Mouse (Mus musculus) erythroblast, embryonic 14.5 days (primary cell): ENCODE measurements around the gene Itprid1. TPM values are rescaled to one million over a fixed set of nuclear protein-coding genes. Genes with fewer than 3 reads are reported as not detected.

Source experiments
- H3K27me3 ChIP-seq: 2 replicates; pipeline ENCODE4 v1.6.1; 2012; ENCODE audit warnings: inconsistent platforms; ENCODE audit not compliant: control insufficient read depth
- H3K36me3 ChIP-seq: 2 replicates; pipeline ENCODE4 v1.6.1; 2012; ENCODE audit warnings: mild to moderate bottlenecking, inconsistent platforms; ENCODE audit not compliant: control insufficient read depth
- H3K4me1 ChIP-seq: 2 replicates; pipeline ENCODE4 v1.6.1; 2012; ENCODE audit warnings: inconsistent platforms; ENCODE audit not compliant: control insufficient read depth
- H3K4me3 ChIP-seq: replicated peaks from 2 replicates; pipeline ENCODE3; 2012; ENCODE audit warnings: moderate library complexity, mild to moderate bottlenecking, inconsistent platforms
- H3K9me3 ChIP-seq: 2 replicates; pipeline ENCODE4 v1.6.1; 2012; ENCODE audit warnings: low read length, inconsistent platforms, mixed read lengths; ENCODE audit not compliant: control insufficient read depth
- GATA1 ChIP-seq: IDR thresholded peaks from 2 replicates; pipeline ENCODE4 v1.6.1; 2012; ENCODE audit warnings: low read length, inconsistent platforms, mixed read lengths
- TAL1 ChIP-seq: IDR thresholded peaks from 3 replicates; pipeline ENCODE4 v1.6.1; 2012; ENCODE audit warnings: low read length, inconsistent platforms, mixed read lengths
- polyA plus RNA-seq: library from polyadenylated mRNA; stranded (reverse); fragments of >175 nt; gene quantifications from 2 replicates; pipeline ENCODE4 v1.2.3, GENCODE M21; 2012

Itprid1 gene
- polyA plus RNA-seq = not detected in 2 replicates

DNA sequence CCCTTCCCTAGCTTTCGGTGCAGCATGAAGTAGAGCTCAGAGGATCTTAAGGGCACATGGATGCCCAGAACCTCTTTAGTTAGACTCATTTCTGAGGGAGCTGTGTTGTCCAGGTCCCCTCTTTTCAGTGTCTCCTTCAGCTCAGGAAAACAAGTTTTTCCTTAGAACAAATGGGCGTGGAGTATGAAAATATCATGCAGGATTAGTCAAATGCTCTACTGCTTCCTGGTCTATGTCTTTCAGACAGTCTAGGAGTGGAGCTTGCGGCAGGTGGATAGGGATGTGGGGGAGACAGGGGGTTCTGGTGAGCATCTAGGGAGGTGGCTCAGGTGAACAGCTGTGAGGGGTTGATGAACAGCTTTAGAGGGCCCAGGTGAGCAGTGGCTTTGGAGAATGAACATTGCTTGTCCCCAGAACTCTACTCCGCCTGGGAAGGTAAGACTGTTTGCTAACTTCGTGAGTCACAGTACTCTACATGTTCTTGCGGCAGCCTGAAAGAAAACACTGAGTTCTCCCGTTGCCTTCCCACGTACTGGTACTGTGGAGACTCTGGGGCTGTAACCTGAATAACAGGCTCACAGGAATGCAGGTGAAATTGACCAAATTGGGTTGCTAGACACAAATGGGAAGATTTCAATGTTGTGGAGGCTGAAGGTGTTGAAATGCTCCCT is at the start of gene Itprid1:
TSS of gene Itprid1 (plus strand) at position 246 of the 671 bp plus-strand sequence.
- Histone ChIP-seq H3K27me3 (no peaks in the 10 kb centered on the region), H3K9me3 (no peaks in the 10 kb centered on the region), H3K4me1 (no peaks in the 10 kb centered on the region), H3K36me3 (no peaks in the 10 kb centered on the region), H3K4me3 (no peak within 1 kb of the TSS)
- TF ChIP-seq TAL1 = no peak
- no peak for TF ChIP-seq GATA1

DNA sequence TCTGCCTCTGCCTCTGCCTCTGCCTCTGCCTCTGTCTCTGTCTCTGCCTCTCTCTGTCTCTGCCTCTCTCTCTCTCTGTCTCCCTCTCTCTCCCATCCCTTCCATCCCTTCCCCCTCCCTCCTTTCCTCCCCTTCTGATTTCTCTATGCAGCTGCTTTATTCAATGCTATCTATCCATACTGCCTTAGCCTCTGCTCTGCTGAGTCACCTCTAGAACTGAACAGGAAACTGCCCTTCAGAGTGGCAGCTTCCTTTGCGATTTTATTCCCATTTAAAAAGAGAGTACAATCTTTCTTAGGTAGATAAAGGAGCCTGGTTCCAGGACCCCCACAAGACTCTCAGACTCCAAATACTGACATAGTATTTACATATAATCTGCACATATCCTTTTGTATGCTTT is 47.1 kb upstream of the Itprid1 start:
- Histone ChIP-seq H3K4me3 (no peak overlapping the region), H3K4me1 (no peaks in the 10 kb centered on the region), H3K9me3 (no peaks in the 10 kb centered on the region), H3K27me3 (no peaks in the 10 kb centered on the region), H3K36me3 (no peaks in the 10 kb centered on the region)
- TF ChIP-seq GATA1 (no peak), TAL1 (no peak)

DNA sequence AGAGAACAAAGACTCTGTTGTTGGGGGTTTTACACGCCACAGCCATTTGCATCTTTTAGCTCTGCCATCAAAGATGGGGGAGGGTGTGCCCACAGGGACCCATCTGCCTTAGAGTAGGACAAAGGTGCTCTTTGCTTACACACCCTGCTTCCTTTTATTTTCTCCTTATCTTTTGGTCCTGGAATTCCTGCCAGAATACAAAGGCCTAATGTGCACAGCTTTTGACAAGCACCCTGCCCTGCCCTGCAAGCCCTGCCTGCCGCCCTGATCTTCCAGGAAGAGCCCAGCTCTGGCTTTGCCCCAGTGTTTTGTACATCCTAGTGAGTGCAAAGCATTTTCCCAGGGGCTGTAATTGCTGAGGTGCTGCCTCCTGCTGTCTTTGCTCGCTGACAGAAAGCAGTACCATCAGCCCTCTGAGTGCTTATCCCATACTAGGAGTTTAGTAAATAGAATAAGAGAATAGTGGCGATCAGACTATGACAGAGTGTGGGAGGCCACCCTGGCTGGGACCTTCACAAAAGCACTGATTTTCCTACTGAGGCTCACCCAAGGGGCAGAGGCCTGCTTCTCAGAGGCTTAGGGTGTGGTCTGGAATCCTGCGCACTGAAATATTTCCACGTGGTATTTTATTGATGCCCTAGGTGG is 44.7 kb upstream of the Itprid1 start:
- no peaks in the 10 kb centered on the region for H3K27me3 ChIP-seq
- H3K36me3 ChIP-seq = no peaks in the 10 kb centered on the region
- H3K4me3 ChIP-seq = no peak overlapping the region
- H3K4me1 ChIP-seq = no peaks in the 10 kb centered on the region
- no peak for TF ChIP-seq GATA1
- no peak for TF ChIP-seq TAL1
- no peaks in the 10 kb centered on the region for H3K9me3 ChIP-seq

DNA sequence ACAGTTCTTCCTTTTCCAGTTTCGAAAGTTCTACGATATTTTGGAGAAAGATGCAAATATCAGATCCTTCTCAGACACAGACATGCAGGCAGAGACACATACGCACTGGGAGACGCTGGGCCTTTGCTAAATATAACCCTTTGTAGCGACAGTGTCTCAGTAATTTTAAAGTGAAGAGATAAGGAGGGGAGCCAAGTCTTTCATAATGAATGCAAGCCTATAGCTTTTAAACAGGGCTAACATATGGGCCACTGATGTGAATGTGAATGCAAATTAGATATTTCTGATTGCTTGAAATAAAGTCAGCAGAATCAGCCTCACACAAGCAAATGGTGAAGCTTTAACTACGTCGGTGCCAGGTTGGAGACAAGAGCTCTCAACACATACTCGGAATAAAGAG is 44.2 kb upstream of the Itprid1 start:
- Histone ChIP-seq H3K4me1 (no peaks in the 10 kb centered on the region), H3K9me3 (no peaks in the 10 kb centered on the region), H3K27me3 (no peaks in the 10 kb centered on the region), H3K4me3 (no peak overlapping the region), H3K36me3 (no peaks in the 10 kb centered on the region)
- TF ChIP-seq GATA1 (no peak), TAL1 (no peak)

DNA sequence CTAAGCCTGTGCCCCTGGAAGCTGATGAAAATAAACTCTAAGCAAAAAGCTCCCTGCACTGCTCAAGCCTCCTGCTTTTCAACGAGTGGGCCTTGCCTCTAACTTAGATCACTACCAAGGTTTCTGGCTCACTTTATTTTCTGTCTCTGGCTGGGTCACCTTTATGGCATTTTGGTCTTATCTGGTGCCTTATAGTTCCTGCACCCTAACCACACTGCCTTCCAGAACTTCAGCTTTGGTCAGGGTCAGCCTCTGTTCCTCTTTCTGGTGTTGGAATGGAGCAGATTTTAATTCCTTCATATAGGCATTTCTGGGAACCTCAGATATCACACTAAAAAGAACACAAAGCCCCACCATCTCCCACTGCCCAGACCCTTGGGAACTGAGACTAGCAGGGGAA is 34.0 kb upstream of the Itprid1 start:
- Histone ChIP-seq H3K4me3 (no peak overlapping the region), H3K27me3 (no peaks in the 10 kb centered on the region), H3K36me3 (no peaks in the 10 kb centered on the region), H3K4me1 (no peaks in the 10 kb centered on the region), H3K9me3 (no peaks in the 10 kb centered on the region)
- TF ChIP-seq TAL1 (no peak), GATA1 (no peak)

DNA sequence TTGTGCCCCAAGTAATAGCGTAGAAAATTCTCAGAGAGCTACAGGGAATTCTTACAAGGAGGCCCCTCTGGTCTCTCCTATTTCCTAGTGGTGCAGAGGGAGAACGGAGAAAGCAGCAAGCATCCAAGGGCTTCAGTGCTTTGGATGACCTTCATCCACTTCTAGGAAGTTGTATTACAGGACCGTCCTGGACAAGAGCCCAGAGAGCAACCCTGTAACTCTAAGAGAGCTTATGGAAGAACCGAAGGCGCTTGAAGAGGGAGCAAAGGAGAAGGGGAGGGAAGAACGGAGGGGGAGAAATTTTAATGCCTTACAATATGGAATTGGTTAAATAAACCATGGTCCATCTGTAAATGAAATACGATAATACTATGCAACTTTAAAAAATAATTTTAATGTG is 33.3 kb upstream of the Itprid1 start:
- Histone ChIP-seq H3K36me3 (no peaks in the 10 kb centered on the region), H3K4me3 (no peak overlapping the region), H3K4me1 (no peaks in the 10 kb centered on the region), H3K9me3 (no peaks in the 10 kb centered on the region), H3K27me3 (no peaks in the 10 kb centered on the region)
- TF ChIP-seq GATA1 = no peak

DNA sequence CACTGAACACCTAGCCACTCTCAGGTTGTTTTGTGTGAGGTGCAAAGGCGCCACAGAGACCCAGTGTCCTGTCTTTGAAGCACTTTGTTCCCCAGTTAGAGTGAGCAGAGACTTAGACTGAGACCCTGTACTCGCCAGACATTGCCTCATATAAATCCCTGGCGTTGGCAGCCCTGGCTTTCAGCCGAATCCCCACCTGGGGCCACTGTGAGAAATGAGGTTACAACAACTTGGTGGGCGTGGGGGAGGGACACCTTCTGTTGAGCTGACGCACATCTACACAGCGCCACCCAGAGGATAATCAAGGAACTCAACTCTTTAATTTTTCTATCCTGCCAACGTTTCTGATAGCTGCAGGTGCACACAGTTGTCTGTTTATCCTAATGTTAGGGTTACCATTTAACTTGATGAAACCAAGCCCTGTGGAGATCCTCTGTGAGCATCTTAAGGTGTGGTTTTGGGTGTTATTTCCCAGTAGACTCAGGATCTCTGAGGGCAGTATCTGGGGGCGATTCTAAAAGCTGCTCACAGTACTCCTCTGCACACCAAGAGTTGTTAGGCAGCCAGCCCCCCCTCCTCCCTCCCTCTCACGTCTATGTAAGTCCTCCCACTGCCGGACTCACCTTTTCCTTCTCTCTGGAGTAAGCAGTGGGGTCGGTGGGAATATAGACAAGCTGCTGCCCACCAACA is 32.6 kb upstream of the Itprid1 start:
- Histone ChIP-seq H3K36me3 (no peaks in the 10 kb centered on the region), H3K27me3 (no peaks in the 10 kb centered on the region), H3K9me3 (no peaks in the 10 kb centered on the region), H3K4me3 (no peak overlapping the region), H3K4me1 (no peaks in the 10 kb centered on the region)
- TF ChIP-seq GATA1 (no peak), TAL1 (no peak)

DNA sequence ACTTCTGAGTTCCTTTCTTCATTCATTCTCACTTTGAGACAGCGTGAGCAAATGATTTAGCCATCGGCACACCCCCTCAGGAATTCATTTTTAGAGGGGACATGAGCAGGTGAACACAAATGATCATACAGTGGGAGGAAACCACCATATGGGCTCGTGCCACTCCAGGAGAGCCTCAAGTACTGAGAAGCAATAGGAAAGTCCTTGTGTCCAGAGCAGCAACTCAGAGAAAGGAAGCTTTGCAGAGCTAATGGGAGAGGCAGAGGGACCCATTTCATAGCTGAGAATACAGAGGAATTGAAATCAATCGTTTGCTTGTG is 32.1 kb upstream of the Itprid1 start:
- no peak overlapping the region for H3K4me3 ChIP-seq
- no peaks in the 10 kb centered on the region for H3K9me3 ChIP-seq
- no peaks in the 10 kb centered on the region for H3K27me3 ChIP-seq
- H3K4me1 ChIP-seq = no peaks in the 10 kb centered on the region
- TF ChIP-seq GATA1 (no peak), TAL1 (no peak)
- no peaks in the 10 kb centered on the region for H3K36me3 ChIP-seq

DNA sequence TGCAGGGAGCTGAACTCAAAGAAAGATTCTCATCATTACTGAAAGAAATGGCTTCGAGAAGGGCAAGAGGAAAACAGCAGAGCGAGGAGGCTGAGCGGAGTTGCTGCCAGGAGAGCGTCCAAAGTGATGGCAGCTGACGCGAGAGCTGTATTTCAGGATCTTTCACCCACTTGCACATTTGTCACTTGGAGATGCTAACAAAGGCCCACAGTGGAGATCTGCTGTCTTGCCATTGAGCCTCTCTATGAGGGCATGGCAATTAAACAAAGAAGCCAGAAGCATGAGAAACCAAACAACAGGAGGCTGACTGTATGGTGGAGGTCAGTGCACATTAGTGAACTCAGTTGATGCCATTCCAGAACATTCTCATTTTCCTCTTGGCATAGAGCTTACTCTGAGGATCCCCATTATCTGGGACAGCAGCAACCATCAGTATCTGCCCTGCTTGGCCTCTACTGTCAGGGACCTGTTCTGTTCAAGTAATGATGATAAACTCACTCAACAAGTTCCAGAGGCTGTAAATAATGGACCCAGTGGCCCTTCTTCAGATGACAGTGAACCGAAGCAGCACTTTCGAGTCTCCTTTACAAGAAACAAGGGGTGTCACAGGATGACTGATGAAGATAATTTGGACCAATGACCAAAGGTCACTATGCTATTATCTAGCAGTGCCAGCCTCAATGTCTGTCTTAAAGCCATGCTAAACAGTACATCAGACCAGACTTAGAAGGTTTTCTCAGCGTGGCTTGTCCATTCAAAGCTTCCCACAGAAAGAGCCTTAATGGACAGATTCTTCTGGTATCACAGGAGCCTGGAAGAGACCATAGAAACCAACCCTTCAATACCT is 31.2 kb upstream of the Itprid1 start:
- no peaks in the 10 kb centered on the region for H3K9me3 ChIP-seq
- TF ChIP-seq GATA1 (no peak), TAL1 (no peak)
- H3K27me3 ChIP-seq = no peaks in the 10 kb centered on the region
- H3K4me3 ChIP-seq = no peak overlapping the region
- no peaks in the 10 kb centered on the region for H3K4me1 ChIP-seq
- no peaks in the 10 kb centered on the region for H3K36me3 ChIP-seq
